Mouse (Mus musculus): ENCODE measurements at regions not wholly inside any gene's neighbourhood (a gene's known extent, or its start where the extent isn't known, plus 50 kb on each side); places are given as distances from the start of the nearest gene placed in this dataset.

GRCm38 (mm10) chrX:77433811-77434192, 77.0 kb upstream of the Tbl1x start:
- no peak for DNase-seq (ENCODE audit: low spot score)

GRCm38 (mm10) chrX:77443852-77444492, 66.8 kb upstream of the Tbl1x start:
- DNase-seq (ENCODE audit: low spot score): no peak

- no peak for DNase-seq (ENCODE audit: low spot score)
These were observed 64.1 kb upstream of the Tbl1x start for GRCm38 (mm10) chrX:77446755-77447154.

- no peak for DNase-seq (ENCODE audit: low spot score)
These were observed 58.7 kb upstream of the Tbl1x start for GRCm38 (mm10) chrX:77451977-77452675.

Data from ovary, postnatal 10 days (tissue).